Mouse (Mus musculus) spleen, adult 2 months (tissue): ENCODE data around the gene 2310033P09Rik.

Source experiments
- CTCF ChIP-seq: fragments of 200-500 bp; IDR thresholded peaks from 2 replicates; pipeline ENCODE4 v1.5.1; 2011; ENCODE audit warnings: mild to moderate bottlenecking, inconsistent platforms; ENCODE audit not compliant: insufficient read depth, insufficient read length, insufficient replicate concordance; ENCODE audit errors: extremely low read depth
- POLR2A ChIP-seq: fragments of 200-500 bp; IDR thresholded peaks from 2 replicates; pipeline ENCODE4 v1.6.1; 2011; ENCODE audit warnings: low read depth, low read length, inconsistent platforms

GRCm38 (mm10) chr11:59185490-59185889 is 22.6 kb upstream of the 2310033P09Rik start:
- no peak for TF ChIP-seq CTCF
- TF ChIP-seq POLR2A: no peak
